Mouse (Mus musculus) intestine, embryonic 16.5 days (tissue): ENCODE data around the gene Sema6b. TPM values are rescaled to one million over a fixed set of nuclear protein-coding genes. Genes with fewer than 3 reads are reported as not detected.
"Not testable (repeated sequence)": the region's sequence is repeated elsewhere in the genome, so short reads cannot be mapped to it uniquely, and the experiment has no call there.

Source experiments
- ATAC-seq: fragments of 200-750 bp; cut with Nextera tagmentation; 2 replicates; pipeline ENCODE4 v1.8.0; 2017; ENCODE audit warnings: moderate TSS enrichment, moderate library complexity
- H3K27ac ChIP-seq: fragments of 300-500 bp; sonication (generic); 2 replicates; pipeline ENCODE4 v1.5.1; 2014; ENCODE audit warnings: mild to moderate bottlenecking, low read length
- H3K27me3 ChIP-seq: fragments of 300-500 bp; sonication (generic); replicated peaks from 2 replicates; pipeline ENCODE4 v1.6.1; 2014; ENCODE audit warnings: low read length, control low read depth, mixed read lengths; ENCODE audit not compliant: control insufficient read depth, insufficient read depth
- H3K36me3 ChIP-seq: fragments of 300-500 bp; sonication (generic); 2 replicates; pipeline ENCODE4 v1.6.1; 2014; ENCODE audit warnings: low read length, control low read depth; ENCODE audit not compliant: control insufficient read depth, insufficient read depth
- H3K4me1 ChIP-seq: fragments of 300-500 bp; sonication (generic); 2 replicates; pipeline ENCODE4 v1.6.1; 2014; ENCODE audit warnings: low read length, control low read depth, mixed read lengths; ENCODE audit not compliant: control insufficient read depth, insufficient read depth
- H3K4me2 ChIP-seq: fragments of 300-500 bp; sonication (generic); 2 replicates; pipeline ENCODE4 v1.6.1; 2014; ENCODE audit warnings: low read depth, low read length, control low read depth
- H3K4me3 ChIP-seq: fragments of 300-500 bp; sonication (generic); 2 replicates; pipeline ENCODE4 v1.5.1; 2014; ENCODE audit warnings: mild to moderate bottlenecking, low read length
- H3K9ac ChIP-seq: fragments of 300-500 bp; sonication (generic); 2 replicates; pipeline ENCODE4 v1.6.1; 2014; ENCODE audit warnings: low read depth, low read length
- H3K9me3 ChIP-seq: fragments of 300-500 bp; sonication (generic); 2 replicates; pipeline ENCODE4 v1.6.1; 2016; ENCODE audit warnings: low read length, control low read depth; ENCODE audit not compliant: control insufficient read depth
- WGBS: fragments of 180-500 bp; shearing (Covaris S2); extraction: QIAGEN DNeasy Blood & Tissue Kit; methylation state at CpG from one replicate; pipeline ENCODE4 v1.1.7; 2014; 5-methylcytosine and 5-hydroxymethylcytosine counted together
- polyA plus RNA-seq: library from polyadenylated mRNA; unstranded; fragments of >200 nt; fragmentation: Nextera tagmentation; extraction: Ambion mirVana; gene quantifications from 2 replicates; pipeline ENCODE4 v1.2.1, GENCODE M21; 2015

Sema6b gene
- polyA plus RNA-seq, 1 experiment from 2014 or later: 0.81 TPM

DNA sequence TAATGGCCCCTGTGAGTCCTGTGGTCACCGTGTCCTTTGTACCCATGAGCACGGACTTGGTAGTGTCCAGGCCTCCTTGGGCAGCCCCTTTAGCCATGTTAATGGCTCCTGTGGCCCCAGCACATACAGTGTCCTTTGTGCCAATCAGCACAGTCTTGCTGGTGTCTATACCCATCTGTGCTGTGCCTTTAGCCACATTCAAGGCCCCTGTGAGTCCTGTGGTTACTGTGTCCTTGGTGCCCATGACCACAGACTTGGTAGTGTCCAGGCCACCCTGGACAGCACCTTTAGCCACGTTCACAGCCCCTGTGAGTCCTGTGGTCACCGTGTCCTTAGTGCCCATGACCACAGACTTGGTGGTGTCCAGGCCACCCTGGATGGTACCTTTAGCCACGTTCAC is 35.3 kb downstream of the Sema6b start:
- ATAC-seq, H3K27ac ChIP-seq, H3K36me3 ChIP-seq, H3K4me3 ChIP-seq, H3K4me1 ChIP-seq, H3K27me3 ChIP-seq, H3K9ac ChIP-seq, H3K9me3 ChIP-seq, H3K4me2 ChIP-seq: not testable (repeated sequence)
- WGBS: 85% methylated on average over 2 of the region's 5 CpGs

GRCm38 (mm10) chr17:56103465-56104285 is 36.5 kb downstream of the Sema6b start:
- Histone ChIP-seq H3K4me2 (no peak overlapping the region), H3K4me1 (peaks cover 2% of the 10 kb centered on the region; the same call in 1 of the 2 replicates), H3K9me3 (no peaks in the 10 kb centered on the region), H3K4me3 (no peak overlapping the region), H3K27me3 (no peaks in the 10 kb centered on the region), H3K36me3 (peaks cover 8% of the 10 kb centered on the region), H3K9ac (no peak overlapping the region), H3K27ac (no peak overlapping the region)
- ATAC-seq: no peak
- WGBS: 94% methylated on average over 8 of the region's 8 CpGs

GRCm38 (mm10) chr17:56102927-56103326 is 37.2 kb downstream of the Sema6b start:
- Histone ChIP-seq H3K9me3 (no peaks in the 10 kb centered on the region), H3K27ac (no peak overlapping the region), H3K4me1 (no peaks in the 10 kb centered on the region), H3K4me3 (no peak overlapping the region), H3K4me2 (no peak overlapping the region), H3K36me3 (peaks cover 12% of the 10 kb centered on the region), H3K27me3 (no peaks in the 10 kb centered on the region), H3K9ac (no peak overlapping the region)
- 90% methylated on average over 9 of the region's 9 CpGs for WGBS
- no peak for ATAC-seq

DNA sequence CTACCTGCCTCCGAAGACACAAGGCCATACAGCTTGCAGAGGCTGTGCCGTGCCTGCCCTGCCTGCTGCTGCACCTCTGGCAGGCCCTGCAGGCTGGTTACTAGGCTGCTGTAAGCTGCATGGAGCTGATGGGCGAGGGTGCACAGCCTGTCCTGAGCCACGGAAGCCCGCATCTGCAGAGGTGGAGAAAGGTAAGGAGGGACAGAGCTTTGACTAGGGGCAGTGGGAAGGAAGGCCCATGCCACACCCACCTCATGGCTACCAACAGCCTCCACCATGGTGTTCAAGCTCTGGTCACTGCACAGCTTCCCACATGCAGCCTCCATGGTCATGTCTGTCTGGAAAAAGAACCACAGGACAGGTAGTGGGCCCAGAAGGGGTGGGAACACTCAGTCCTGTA is 38.0 kb downstream of the Sema6b start:
- Histone ChIP-seq H3K4me2 (no peak overlapping the region), H3K36me3 (peaks cover 12% of the 10 kb centered on the region), H3K4me3 (no peak overlapping the region), H3K27ac (no peak overlapping the region), H3K4me1 (no peaks in the 10 kb centered on the region), H3K9ac (no peak overlapping the region), H3K9me3 (no peaks in the 10 kb centered on the region), H3K27me3 (no peaks in the 10 kb centered on the region)
- 93% methylated on average over 5 of the region's 5 CpGs for WGBS
- ATAC-seq: no peak

DNA sequence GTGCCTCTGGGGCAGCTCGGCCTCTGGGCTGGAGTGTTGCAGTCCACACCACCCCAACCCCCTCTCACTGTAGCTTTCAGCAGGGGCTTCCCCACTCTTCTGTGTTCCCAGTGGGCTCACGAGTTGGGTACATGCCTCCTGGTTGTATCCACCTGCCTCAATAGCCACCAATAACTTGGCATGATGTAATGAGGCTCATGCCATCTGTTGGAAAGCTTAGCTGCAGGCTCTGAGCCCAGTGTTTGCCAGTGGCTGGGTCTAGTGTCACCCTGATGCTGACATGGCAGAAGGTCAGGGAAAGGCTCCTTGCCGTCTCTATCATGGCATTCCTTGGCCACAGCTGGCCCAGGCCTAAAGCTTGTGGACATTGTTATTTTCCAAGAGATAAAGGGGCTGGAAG is 39.3 kb downstream of the Sema6b start:
- WGBS: 90% methylated on average over 3 of the region's 3 CpGs
- no peak for ATAC-seq
- H3K27me3 ChIP-seq: no peaks in the 10 kb centered on the region
- no peak overlapping the region for H3K27ac ChIP-seq
- H3K9ac ChIP-seq: no peak overlapping the region
- H3K36me3 ChIP-seq: peaks cover 12% of the 10 kb centered on the region
- no peaks in the 10 kb centered on the region for H3K4me1 ChIP-seq
- H3K4me3 ChIP-seq: no peak overlapping the region
- H3K4me2 ChIP-seq: no peak overlapping the region
- H3K9me3 ChIP-seq: no peaks in the 10 kb centered on the region

DNA sequence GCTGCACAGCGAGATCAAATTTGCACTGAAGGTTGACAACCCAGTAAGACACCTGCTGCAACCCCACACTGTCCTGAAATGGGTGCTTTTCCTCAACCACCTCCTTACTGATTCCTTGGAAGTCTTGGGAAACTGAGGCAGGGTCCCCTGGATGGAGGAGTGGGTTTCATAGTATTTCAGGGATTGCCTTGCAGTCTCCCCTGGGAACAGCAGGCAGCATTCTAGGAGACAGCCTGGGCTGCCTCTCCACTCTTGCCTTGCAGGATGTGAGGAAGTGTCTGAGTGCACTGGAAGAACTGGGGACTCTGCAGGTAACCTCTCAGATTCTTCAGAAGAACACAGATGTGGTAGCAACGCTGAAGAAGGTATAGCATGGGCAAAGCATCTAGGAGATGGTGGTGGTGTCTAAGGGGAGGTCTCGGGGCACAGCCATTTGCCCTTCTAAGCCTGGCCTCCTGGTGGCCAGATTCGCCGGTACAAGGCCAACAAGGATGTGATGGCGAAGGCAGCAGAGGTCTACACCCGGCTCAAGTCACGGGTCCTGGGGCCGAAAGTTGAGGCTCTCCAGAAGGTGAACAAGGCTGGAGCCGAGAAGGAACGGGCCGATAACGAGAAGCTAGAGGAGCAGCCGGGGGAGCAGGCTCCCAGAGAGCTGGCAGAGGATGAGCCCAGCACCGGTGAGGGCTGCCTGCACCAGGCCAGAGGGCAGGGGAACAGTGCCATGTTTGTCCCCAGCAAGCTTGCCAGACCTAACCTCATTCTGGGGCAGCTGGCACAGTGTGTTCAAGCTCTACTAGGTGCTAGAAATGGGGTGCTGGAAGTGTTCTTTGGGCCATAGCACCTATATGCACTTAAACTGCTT is 41.2 kb downstream of the Sema6b start:
- 92% methylated on average over 15 of the region's 15 CpGs for WGBS
- H3K9ac ChIP-seq: no peak overlapping the region
- H3K9me3 ChIP-seq: no peaks in the 10 kb centered on the region
- no peaks in the 10 kb centered on the region for H3K4me1 ChIP-seq
- peaks cover 12% of the 10 kb centered on the region for H3K36me3 ChIP-seq
- H3K27me3 ChIP-seq: no peaks in the 10 kb centered on the region
- ATAC-seq: no peak
- H3K4me3 ChIP-seq: no peak overlapping the region
- H3K27ac ChIP-seq: no peak overlapping the region
- no peak overlapping the region for H3K4me2 ChIP-seq

DNA sequence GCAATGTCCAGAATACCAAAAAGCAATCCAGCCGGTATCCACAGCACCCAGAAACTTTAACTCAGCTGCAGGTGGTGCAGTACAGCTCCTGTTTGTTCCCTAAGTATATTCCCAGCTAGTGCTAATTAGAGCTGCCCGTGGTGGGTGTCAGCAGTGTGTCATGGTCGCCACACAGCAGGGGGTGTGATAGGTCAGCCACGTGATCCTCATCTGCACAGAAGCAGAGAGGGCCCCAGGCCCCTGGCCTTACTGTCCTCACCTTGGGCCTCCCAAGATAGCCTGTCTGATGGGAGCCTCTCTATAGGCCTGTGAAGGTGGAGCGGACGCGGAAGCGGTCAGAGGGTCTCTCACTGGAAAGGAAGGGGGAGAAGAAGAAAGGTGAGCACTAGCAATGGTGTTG is 42.0 kb downstream of the Sema6b start:
- WGBS: 95% methylated on average over 8 of the region's 8 CpGs
- no peak for ATAC-seq
- H3K27me3 ChIP-seq: no peaks in the 10 kb centered on the region

DNA sequence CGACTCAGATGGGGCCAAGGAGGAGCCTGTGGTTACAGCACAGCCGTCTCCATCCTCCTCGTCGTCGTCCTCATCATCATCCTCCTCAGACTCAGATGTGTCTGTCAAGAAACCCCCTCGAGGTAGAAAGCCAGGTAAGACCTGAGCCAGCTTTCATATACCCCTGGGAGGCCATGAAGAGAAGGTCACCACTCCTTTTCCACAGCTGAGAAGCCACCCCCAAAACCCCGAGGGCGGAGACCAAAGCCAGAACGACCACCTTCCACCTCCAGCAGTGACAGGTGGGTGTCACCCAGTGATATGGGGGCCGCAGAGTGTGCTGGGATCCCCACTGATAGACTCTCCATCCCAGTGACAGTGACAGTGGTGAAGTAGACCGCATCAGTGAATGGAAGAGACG is 43.3 kb downstream of the Sema6b start:
- H3K27ac ChIP-seq: no peak overlapping the region
- no peaks in the 10 kb centered on the region for H3K9me3 ChIP-seq
- H3K4me1 ChIP-seq: no peaks in the 10 kb centered on the region
- H3K4me2 ChIP-seq: no peak overlapping the region
- no peak overlapping the region for H3K4me3 ChIP-seq
- WGBS: 91% methylated on average over 12 of the region's 12 CpGs
- ATAC-seq: no peak
- H3K9ac ChIP-seq: no peak overlapping the region
- H3K27me3 ChIP-seq: no peaks in the 10 kb centered on the region
- H3K36me3 ChIP-seq: peaks cover 7% of the 10 kb centered on the region; the same call in 1 of the 2 replicates

More for the DNA sequence above, 42.0 kb downstream of the Sema6b start:
- peaks cover 12% of the 10 kb centered on the region for H3K36me3 ChIP-seq
- no peaks in the 10 kb centered on the region for H3K9me3 ChIP-seq
- H3K9ac ChIP-seq: no peak overlapping the region
- H3K4me3 ChIP-seq: no peak overlapping the region
- H3K4me2 ChIP-seq: no peak overlapping the region
- no peaks in the 10 kb centered on the region for H3K4me1 ChIP-seq
- H3K27ac ChIP-seq: no peak overlapping the region

GRCm38 (mm10) chr17:56092794-56093193 is 47.3 kb downstream of the Sema6b start:
- Histone ChIP-seq H3K9ac (no peak overlapping the region), H3K27me3 (no peaks in the 10 kb centered on the region), H3K4me2 (no peak overlapping the region), H3K4me1 (no peaks in the 10 kb centered on the region), H3K36me3 (no peaks in the 10 kb centered on the region), H3K27ac (no peak overlapping the region), H3K4me3 (no peak overlapping the region), H3K9me3 (no peaks in the 10 kb centered on the region)
- ATAC-seq: no peak
- WGBS: 100% methylated on average over 1 of the region's 1 CpGs
